Comparison of ENCODE assay signal across 8 mouse cellular contexts in genomic region chrX:10216410-10216949, GRCm38 (mm10). TPM values are rescaled to one million over a fixed set of nuclear protein-coding genes. Genes with fewer than 3 reads are reported as not detected.
A peak's percentile ranks its signal among the peaks of the same experiment; 100 is the strongest.
DNase-seq lines count a peak whose midpoint lies in the region; ATAC-seq lines count a peak whose summit lies in the region.

Rpgr (minus strand) TSS chrX:10216920.

- peak within 1 kb of the TSS; percentile 47 for H3K4me3 ChIP-seq in hindbrain, embryonic 12.5 days

- no peaks in the 10 kb centered on the region for H3K36me3 ChIP-seq in hindbrain, embryonic 12.5 days

- no peaks in the 10 kb centered on the region for H3K9me3 ChIP-seq in hindbrain, embryonic 12.5 days (replicated peaks)

- DNase-seq in R1 (ENCODE audit: low read depth, low spot score), result peak; percentile 87
- DNase-seq in cerebellum, postnatal 14 days, result peak; percentile 93 to 95
- peak; percentile 86 to 88 for DNase-seq in frontal cortex, postnatal 10 days (ENCODE audit: low spot score in 2 of 2)
- peak; percentile 89 to 91 for DNase-seq in layer of hippocampus, postnatal 14 days (ENCODE audit: low spot score in 2 of 2)
- DNase-seq in lung, postnatal 10 days, result peak; percentile 96
- peak; percentile 75 for DNase-seq in ovary, postnatal 14 days (ENCODE audit: low spot score)
- DNase-seq in thymus, postnatal 10 days (ENCODE audit: low spot score in 2 of 2), result peak; percentile 85 to 87

- peak within 1 kb of the TSS; percentile 59 for H3K9ac ChIP-seq in hindbrain, embryonic 12.5 days

- peak within 1 kb of the TSS; percentile 51 for H3K4me2 ChIP-seq in hindbrain, embryonic 12.5 days (replicated peaks)

- WGBS in hindbrain, embryonic 12.5 days, result 19% methylated on average over 47 of the region's 47 CpGs

- no peaks in the 10 kb centered on the region for H3K27me3 ChIP-seq in hindbrain, embryonic 12.5 days

- no peaks in the 10 kb centered on the region; the same call in 1 of the 2 replicates for H3K4me1 ChIP-seq in hindbrain, embryonic 12.5 days

- peak; percentile 99 for ATAC-seq in hindbrain, embryonic 12.5 days (ENCODE audit: low FRiP score)

- peak within 1 kb of the TSS; percentile 75 for H3K27ac ChIP-seq in hindbrain, embryonic 12.5 days

RNA-seq across cellular contexts. Expression of gene Rpgr, which starts in this region (rescaled TPM):
- polyA plus RNA-seq in hindbrain, embryonic 12.5 days (2016; fragmentation: Nextera tagmentation; extraction: Ambion mirVana), result 42.9 and 44.6 TPM in 2 replicates
- total RNA-seq in layer of hippocampus, postnatal 14 days (2021), result 10 to 100 TPM; 17.7 to 18.7 TPM

Comparison
In these comparisons a context has a peak if more than half of its experiments do, and no peak if none do; other contexts are left out.
1. Peak in every context shown above with its lines: DNase-seq, ATAC-seq, H3K4me3 ChIP-seq and H3K27ac ChIP-seq.